Mouse (Mus musculus): ENCODE results near the gene Gal3st4.

GRCm38 (mm10) chr5:138287861-138288260, 15.2 kb upstream of the Gal3st4 start:
- TF ChIP-seq CTCF (conservative IDR thresholded peaks at IDR 0.05; ENCODE audit: low read length), result peak; percentile 70
- no peak for TF ChIP-seq POU5F1 (IDR thresholded peaks at IDR 0.05; ENCODE audit: borderline replicate concordance, low read length)
- TF ChIP-seq NANOG (IDR thresholded peaks at IDR 0.05; ENCODE audit: borderline replicate concordance, low read length), result no peak

All from E14TG2a.4 (cell line).